16 mouse cellular contexts compared by ENCODE assay signal in the genomic region with DNA sequence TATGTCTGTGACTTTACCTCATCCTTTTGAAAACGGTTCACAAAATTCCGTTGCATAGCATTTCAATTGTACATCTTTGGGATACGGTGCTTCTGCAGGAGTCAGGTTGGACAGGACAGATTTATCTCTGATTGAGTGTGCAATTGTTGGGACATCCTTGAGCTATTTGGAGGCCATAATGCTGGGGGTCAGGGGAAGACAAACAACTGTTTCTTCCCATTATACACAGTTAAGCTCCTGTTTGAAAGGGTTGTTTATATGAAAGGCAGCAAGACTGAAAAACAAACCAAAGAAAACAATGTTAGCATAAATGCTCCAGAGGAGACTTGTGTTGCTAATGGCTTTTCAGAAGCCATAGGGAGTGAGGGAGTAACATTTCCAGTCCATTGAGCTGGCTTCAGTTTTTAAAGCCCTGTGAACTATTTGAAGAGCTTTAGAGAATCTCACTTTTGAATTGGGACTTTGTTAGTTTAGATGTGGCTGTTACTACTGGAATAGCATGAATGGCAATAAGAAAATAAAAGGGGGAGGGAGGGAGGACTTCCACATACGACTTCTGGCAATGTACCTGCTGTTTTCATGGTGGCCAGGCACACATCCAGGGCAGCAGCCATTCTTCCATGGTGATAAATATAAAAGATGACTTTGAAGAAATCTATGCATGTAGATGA.
"Had no signal": no experiment of that assay in that cellular context is flagged by ENCODE, and none has a peak within 500 bp of the region (broad histone marks: within the 10 kb centered on the region; RNA-seq: fewer than 3 reads in every experiment).

No protein-coding gene starts in this region.

- H3K9ac ChIP-seq: limb, embryonic 15.5 days; liver, embryonic 13.5 days; liver, postnatal 0 days; lung, embryonic 15.5 days; midbrain, embryonic 13.5 days had no signal

- H3K4me3 ChIP-seq: limb, embryonic 15.5 days; liver, embryonic 13.5 days; lung, embryonic 15.5 days; megakaryocyte, embryonic 14.5 days; midbrain, embryonic 13.5 days had no signal

- DNase-seq: kidney, adult 2 months; kidney, postnatal 36 days; layer of hippocampus, adult 9-11 months; layer of hippocampus, postnatal 36 days; liver, embryonic 13.5 days; liver, postnatal 0 days; lung, postnatal 14 days; right cerebral cortex, adult 18-20 months; right cerebral cortex, postnatal 25 days; thymus, postnatal 4 days had no signal

- H3K27ac ChIP-seq: limb, embryonic 15.5 days; liver, embryonic 13.5 days; lung, embryonic 15.5 days; macrophage; midbrain, embryonic 13.5 days had no signal

- H3K4me2 ChIP-seq: limb, embryonic 15.5 days; liver, embryonic 13.5 days; lung, embryonic 15.5 days; midbrain, embryonic 13.5 days had no signal

- H3K4me1 ChIP-seq: limb, embryonic 15.5 days; liver, embryonic 13.5 days; lung, embryonic 15.5 days; megakaryocyte, embryonic 14.5 days; midbrain, embryonic 13.5 days had no signal

- H3K36me3 ChIP-seq: limb, embryonic 15.5 days; liver, embryonic 13.5 days; lung, embryonic 15.5 days; midbrain, embryonic 13.5 days had no signal

- H3K9me3 ChIP-seq: limb, embryonic 15.5 days; liver, embryonic 13.5 days; lung, embryonic 15.5 days; midbrain, embryonic 13.5 days had no signal

- ATAC-seq: intestine, embryonic 16.5 days; liver, postnatal 0 days; midbrain, embryonic 13.5 days had no signal

- H3K27me3 ChIP-seq: limb, embryonic 15.5 days; liver, embryonic 13.5 days; lung, embryonic 15.5 days; megakaryocyte, embryonic 14.5 days; midbrain, embryonic 13.5 days had no signal
